Mouse (Mus musculus): ENCODE measurements around the gene Lrrfip2. TPM values are rescaled to one million over a fixed set of nuclear protein-coding genes. Genes with fewer than 3 reads are reported as not detected.

The Lrrfip2 gene
- polyA plus RNA-seq, 1 experiment from 2014 or later = 40.3 TPM

DNA sequence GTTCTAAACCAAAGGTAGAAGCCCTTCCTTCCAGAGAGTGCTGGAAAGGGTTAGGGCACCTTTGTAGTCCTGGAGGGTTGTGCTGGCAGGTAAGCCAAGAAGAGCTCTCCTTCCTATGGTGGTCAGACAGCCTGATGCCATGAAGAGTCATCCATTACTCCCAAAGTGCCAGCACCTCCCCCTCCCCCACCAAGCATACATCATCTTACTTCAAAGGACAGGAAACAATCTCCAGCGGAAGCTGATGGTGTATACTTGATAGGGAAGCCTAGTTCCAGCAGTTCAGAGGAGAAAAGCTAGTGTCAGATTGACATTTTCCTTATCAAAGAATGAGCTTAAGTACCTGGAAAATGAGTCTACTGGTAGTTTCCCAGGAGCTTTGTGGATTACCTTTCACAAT is 157.8 kb downstream of the Lrrfip2 start:
- ATAC-seq (replicated peaks; ENCODE audit: low FRiP score) (no peak), DNase-seq (ENCODE audit: low spot score) (no peak)
- Histone ChIP-seq H3K36me3 (ENCODE audit: control insufficient read depth, insufficient read depth, low read length) (peaks cover 5% of the 10 kb centered on the region; the same call in 1 of the 2 replicates), H3K27me3 (replicated peaks; ENCODE audit: control insufficient read depth, insufficient read depth, low read length) (no peaks in the 10 kb centered on the region), H3K4me3 (ENCODE audit: low read depth, low read length) (peak overlapping the region; percentile 16), H3K9ac (ENCODE audit: low read depth, low read length) (no peak overlapping the region), H3K9me3 (ENCODE audit: control insufficient read depth, low read length) (no peaks in the 10 kb centered on the region), H3K27ac (ENCODE audit: low read depth, low read length) (no peak overlapping the region), H3K4me2 (peak overlapping the region; percentile 92), H3K4me1 (replicated peaks; ENCODE audit: control insufficient read depth, insufficient read depth, low read length) (peaks cover 25% of the 10 kb centered on the region)
- 20% methylated on average over 1 of the region's 1 CpGs for WGBS

Other genes starting within 250 kb of the Lrrfip2 start
- gene Als2cl, start 237.7 kb upstream of the Lrrfip2 start, polyA plus RNA-seq (2014; fragmentation: Nextera tagmentation; extraction: Ambion mirVana) = 2.5 and 3.6 TPM in 2 replicates
- gene Tmie, start 237.5 kb upstream of the Lrrfip2 start, polyA plus RNA-seq (2014; fragmentation: Nextera tagmentation; extraction: Ambion mirVana) = 0.96 and 1.5 TPM in 2 replicates
- gene Fam240a, start 200.7 kb upstream of the Lrrfip2 start, polyA plus RNA-seq (2014; fragmentation: Nextera tagmentation; extraction: Ambion mirVana) = not detected in 2 replicates
- gene Tdgf1, start 171.4 kb upstream of the Lrrfip2 start, polyA plus RNA-seq (2014; fragmentation: Nextera tagmentation; extraction: Ambion mirVana) = not detected in 2 replicates
- 0.14 and 0.60 TPM in 2 replicates for gene Lrrc2, start 166.0 kb upstream of the Lrrfip2 start, polyA plus RNA-seq (2014; fragmentation: Nextera tagmentation; extraction: Ambion mirVana)
- 11.1 and 12.5 TPM in 2 replicates for gene Rtp3, start 127.0 kb upstream of the Lrrfip2 start, polyA plus RNA-seq (2014; fragmentation: Nextera tagmentation; extraction: Ambion mirVana)
- 7.2 and 8.8 TPM in 2 replicates for gene Ltf, start 98.3 kb upstream of the Lrrfip2 start, polyA plus RNA-seq (2014; fragmentation: Nextera tagmentation; extraction: Ambion mirVana)
- 4.7 and 5.2 TPM in 2 replicates for gene Ccrl2, start 60.1 kb upstream of the Lrrfip2 start, polyA plus RNA-seq (2014; fragmentation: Nextera tagmentation; extraction: Ambion mirVana)
- gene Mlh1, start 154.2 kb downstream of the Lrrfip2 start, polyA plus RNA-seq (2014; fragmentation: Nextera tagmentation; extraction: Ambion mirVana) = 50.2 and 52.4 TPM in 2 replicates
- 21.7 and 24.5 TPM in 2 replicates for gene Epm2aip1, start 154.3 kb downstream of the Lrrfip2 start, polyA plus RNA-seq (2014; fragmentation: Nextera tagmentation; extraction: Ambion mirVana)
- gene Trank1, start 194.1 kb downstream of the Lrrfip2 start, polyA plus RNA-seq (2014; fragmentation: Nextera tagmentation; extraction: Ambion mirVana) = 0.03 and 0.10 TPM in 2 replicates

Measured in liver, embryonic 11.5 days (tissue).